Mouse (Mus musculus): ENCODE measurements around the gene Cxcr4. TPM values are rescaled to one million over a fixed set of nuclear protein-coding genes. Genes with fewer than 3 reads are reported as not detected.
A peak's percentile ranks its signal among the peaks of the same experiment; 100 is the strongest.

Cxcr4 gene
- 3.1 TPM in 2 replicates for polyA plus RNA-seq (2015; fragmentation: Nextera tagmentation; extraction: Ambion mirVana)

DNA sequence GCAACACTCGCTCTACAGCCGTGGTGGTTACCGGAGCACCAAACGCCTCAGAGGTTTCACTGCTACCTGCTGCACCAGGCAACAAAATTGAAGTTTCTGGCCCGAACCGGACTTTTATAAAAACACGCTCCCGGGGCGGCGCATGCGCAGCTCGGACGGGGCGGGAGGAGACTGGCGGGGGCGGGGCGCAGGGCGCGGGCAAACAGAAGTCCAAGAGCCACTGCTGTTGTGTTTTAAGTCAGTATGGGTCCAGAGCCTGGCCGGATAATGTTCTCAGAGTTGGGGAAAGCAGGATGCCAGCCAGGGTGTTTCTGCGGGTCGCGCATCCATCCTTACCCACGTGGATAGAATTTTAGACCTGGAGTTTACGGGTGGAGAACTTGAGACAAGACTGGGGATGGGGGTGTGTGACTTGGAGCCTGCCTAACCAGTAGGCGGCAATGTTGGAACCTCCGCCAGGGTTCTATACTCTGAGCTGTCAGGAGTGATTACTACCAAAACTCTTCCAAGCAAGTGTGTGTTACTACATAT lies at the start of gene Cxcr4:
Cxcr4 (minus strand) TSS at position 83 of the 531 bp plus-strand sequence.
- under 1% methylated on average over 27 of the region's 27 CpGs for WGBS
- peaks cover 26% of the 10 kb centered on the region for H3K4me1 ChIP-seq
- peak; percentile 80; the same call in 1 of the 2 replicates for ATAC-seq (ENCODE audit: insufficient number of reproducible peaks, low FRiP score, low TSS enrichment, low read depth)
- peak within 1 kb of the TSS; percentile 50 for H3K4me3 ChIP-seq
- H3K9ac ChIP-seq = peak within 1 kb of the TSS; percentile 20; the same call in 1 of the 2 replicates
- peaks cover 52% of the 10 kb centered on the region for H3K27me3 ChIP-seq
- H3K9me3 ChIP-seq = no peaks in the 10 kb centered on the region
- H3K27ac ChIP-seq = peak within 1 kb of the TSS; percentile 38; the same call in 1 of the 2 replicates
- no peaks in the 10 kb centered on the region for H3K36me3 ChIP-seq
- peak within 1 kb of the TSS; percentile 87 for H3K4me2 ChIP-seq

DNA sequence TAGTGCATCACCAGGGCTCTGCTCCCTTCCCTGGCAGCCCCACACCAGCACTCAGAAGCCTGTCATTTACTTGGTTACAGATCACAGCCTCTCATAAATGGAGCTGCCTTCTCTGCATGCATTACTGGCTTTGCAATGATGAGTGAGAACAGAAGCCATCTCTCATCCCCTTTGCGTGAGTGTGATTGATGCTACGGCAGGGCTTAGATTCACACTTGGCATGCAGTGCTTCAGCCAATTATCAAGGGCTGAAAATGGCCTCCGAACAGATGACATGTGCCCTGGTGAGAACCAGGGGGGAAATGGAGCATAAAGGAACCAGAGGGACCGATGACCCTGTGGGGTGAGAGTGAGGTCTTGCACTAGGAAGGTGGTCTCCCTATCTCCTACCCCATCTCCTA lies 47.6 kb upstream of the Cxcr4 start:
- 25% methylated on average over 4 of the region's 4 CpGs for WGBS
- ATAC-seq (ENCODE audit: insufficient number of reproducible peaks, low FRiP score, low TSS enrichment, low read depth) = no peak
- no peaks in the 10 kb centered on the region for H3K36me3 ChIP-seq

DNA sequence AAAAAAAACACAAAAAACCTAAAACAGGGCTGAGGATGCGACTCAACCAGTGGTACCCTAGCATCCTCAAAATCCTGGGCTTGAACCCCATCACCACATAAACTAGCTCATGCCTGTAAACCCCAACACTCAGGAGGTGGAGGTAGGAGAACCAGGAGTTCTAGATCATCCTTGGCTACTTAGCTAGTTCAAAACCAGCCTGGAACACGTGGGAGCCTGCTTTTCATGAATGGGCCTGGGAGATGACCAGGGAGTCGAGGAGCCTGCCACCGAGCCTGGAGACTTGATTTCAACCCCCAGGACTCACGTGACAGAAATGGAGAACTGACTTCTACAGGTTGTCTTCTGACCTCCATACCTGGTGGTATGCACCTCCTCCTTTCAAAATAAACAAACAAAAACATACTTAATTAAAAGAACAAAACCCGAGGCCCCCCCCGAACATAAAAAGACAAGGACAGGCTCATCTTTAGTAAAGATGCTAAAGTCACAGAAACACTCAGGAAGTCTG lies 45.2 kb upstream of the Cxcr4 start:
- WGBS = 93% methylated on average over 7 of the region's 7 CpGs
- Histone ChIP-seq H3K9me3 (no peaks in the 10 kb centered on the region), H3K36me3 (no peaks in the 10 kb centered on the region), H3K4me3 (no peak overlapping the region), H3K27me3 (no peaks in the 10 kb centered on the region), H3K27ac (no peak overlapping the region), H3K9ac (no peak overlapping the region), H3K4me1 (no peaks in the 10 kb centered on the region), H3K4me2 (no peak overlapping the region)
- no peak for ATAC-seq (ENCODE audit: insufficient number of reproducible peaks, low FRiP score, low TSS enrichment, low read depth)

More for the DNA sequence above, 47.6 kb upstream of the Cxcr4 start:
- H3K4me2 ChIP-seq = no peak overlapping the region
- no peak overlapping the region for H3K27ac ChIP-seq
- H3K9me3 ChIP-seq = no peaks in the 10 kb centered on the region
- no peak overlapping the region for H3K4me3 ChIP-seq
- H3K27me3 ChIP-seq = no peaks in the 10 kb centered on the region
- H3K4me1 ChIP-seq = peaks cover 6% of the 10 kb centered on the region; the same call in 1 of the 2 replicates
- no peak overlapping the region for H3K9ac ChIP-seq

DNA sequence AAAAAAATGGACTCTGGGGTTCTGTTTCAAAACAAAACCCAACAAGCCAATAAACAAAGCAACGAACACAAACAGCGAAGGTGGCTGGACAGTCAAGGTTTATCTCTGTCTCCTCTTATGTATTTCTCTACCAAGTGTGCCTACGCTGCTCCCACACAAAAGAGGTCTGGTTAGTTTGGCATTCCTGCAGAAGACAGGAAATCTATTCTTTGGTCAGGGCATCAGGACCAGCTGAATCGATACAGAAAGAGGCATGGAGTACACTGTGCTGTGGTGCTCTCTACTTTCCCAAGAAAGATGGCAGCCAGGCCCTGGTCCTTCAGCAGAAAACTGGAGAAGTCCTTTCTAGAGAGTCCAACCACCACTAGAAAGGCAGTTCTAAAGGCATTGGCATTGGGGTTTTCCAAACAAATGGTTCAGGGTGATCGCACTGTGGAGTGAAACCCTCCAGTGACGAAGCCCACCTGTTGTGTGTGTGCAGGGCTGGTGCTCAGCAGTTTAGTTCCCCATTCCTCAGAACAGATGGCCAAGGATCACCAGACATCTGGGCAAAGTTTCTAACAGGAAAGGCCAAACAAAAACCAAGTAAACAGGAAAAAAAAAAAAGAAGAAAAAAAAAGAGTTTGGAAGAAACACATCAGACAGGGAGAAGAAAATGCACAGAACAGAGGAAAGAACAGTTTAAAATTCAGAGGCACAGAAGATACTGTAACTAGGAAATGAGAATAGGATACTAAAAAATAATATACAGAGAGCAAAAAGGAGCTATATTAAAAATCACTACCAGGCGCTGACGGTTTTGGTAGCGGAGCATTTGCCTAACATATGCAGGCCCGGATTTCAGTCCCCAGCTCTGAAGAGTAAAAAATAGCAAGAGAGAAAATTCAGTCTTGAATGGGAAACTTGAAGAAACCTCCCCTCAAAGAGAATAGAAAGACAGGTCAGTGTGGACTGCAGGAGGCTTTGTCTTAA lies 44.5 kb upstream of the Cxcr4 start:
- Histone ChIP-seq H3K4me2 (no peak overlapping the region), H3K36me3 (no peaks in the 10 kb centered on the region)

DNA sequence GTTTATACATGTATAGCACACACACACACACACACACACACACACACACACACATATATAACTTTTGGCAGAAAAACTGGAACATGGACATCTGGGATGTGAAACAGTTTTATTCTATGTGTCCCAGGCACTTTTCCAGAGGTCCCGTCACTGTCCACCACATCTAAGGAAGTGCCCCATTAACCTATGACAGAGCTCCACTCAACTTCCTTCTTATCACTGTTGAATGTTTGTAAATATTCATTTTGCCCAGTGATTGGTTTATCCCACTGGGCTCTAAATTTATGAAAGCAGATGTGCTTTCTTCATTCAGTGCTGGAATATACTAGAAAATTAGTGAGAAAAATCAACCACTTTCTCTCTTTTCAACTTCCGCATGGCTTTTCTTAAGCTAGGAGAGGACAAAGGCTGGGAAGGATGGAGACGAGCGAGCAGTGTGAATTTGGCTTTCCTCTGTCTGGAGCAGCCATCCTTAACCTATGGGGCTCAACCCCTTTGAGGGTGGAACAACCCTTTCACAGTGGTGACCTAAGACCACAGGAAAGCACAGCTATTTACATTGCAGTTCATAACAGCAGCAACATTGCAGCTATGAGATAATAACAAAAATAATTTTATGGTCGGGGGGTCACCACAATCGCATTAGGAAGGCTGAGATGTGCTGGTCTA lies 41.8 kb upstream of the Cxcr4 start:
- no peak overlapping the region for H3K4me2 ChIP-seq
- H3K9me3 ChIP-seq = no peaks in the 10 kb centered on the region
- no peaks in the 10 kb centered on the region for H3K4me1 ChIP-seq
- H3K36me3 ChIP-seq = no peaks in the 10 kb centered on the region
- H3K9ac ChIP-seq = no peak overlapping the region
- no peak overlapping the region for H3K4me3 ChIP-seq
- ATAC-seq (ENCODE audit: insufficient number of reproducible peaks, low FRiP score, low TSS enrichment, low read depth) = no peak
- WGBS = 80% methylated on average over 6 of the region's 6 CpGs
- H3K27ac ChIP-seq = no peak overlapping the region
- H3K27me3 ChIP-seq = no peaks in the 10 kb centered on the region

More for the DNA sequence above, 44.5 kb upstream of the Cxcr4 start:
- Histone ChIP-seq H3K27ac (no peak overlapping the region), H3K4me1 (no peaks in the 10 kb centered on the region), H3K4me3 (no peak overlapping the region), H3K9me3 (no peaks in the 10 kb centered on the region), H3K27me3 (no peaks in the 10 kb centered on the region), H3K9ac (no peak overlapping the region)
- no peak for ATAC-seq (ENCODE audit: insufficient number of reproducible peaks, low FRiP score, low TSS enrichment, low read depth)
- WGBS = 78% methylated on average over 10 of the region's 10 CpGs

DNA sequence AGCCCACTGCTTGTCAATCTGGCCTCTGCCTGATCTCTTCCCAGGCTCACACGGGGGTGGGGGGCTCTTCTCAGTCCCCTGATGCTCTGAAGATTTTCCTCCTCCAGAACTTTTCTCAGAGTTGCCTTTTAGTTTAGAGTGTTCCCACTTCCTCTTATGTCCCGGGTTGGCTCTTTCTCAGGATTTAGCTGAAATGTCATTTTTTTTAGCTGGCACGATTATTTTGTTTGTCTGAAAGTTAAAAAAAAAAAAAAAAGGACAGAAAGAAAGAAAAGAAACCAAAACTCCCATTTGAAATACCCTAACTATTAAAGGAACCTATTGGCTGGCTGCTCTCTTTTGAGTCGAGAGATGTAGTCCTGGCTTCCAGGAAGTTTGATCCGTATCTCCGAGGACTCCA lies 40.4 kb upstream of the Cxcr4 start:
- H3K9me3 ChIP-seq = no peaks in the 10 kb centered on the region
- no peaks in the 10 kb centered on the region for H3K27me3 ChIP-seq
- H3K4me1 ChIP-seq = no peaks in the 10 kb centered on the region
- H3K4me2 ChIP-seq = no peak overlapping the region
- no peak overlapping the region for H3K9ac ChIP-seq
- 69% methylated on average over 6 of the region's 6 CpGs for WGBS
- no peak for ATAC-seq (ENCODE audit: insufficient number of reproducible peaks, low FRiP score, low TSS enrichment, low read depth)
- H3K4me3 ChIP-seq = no peak overlapping the region
- H3K36me3 ChIP-seq = no peaks in the 10 kb centered on the region
- H3K27ac ChIP-seq = no peak overlapping the region

DNA sequence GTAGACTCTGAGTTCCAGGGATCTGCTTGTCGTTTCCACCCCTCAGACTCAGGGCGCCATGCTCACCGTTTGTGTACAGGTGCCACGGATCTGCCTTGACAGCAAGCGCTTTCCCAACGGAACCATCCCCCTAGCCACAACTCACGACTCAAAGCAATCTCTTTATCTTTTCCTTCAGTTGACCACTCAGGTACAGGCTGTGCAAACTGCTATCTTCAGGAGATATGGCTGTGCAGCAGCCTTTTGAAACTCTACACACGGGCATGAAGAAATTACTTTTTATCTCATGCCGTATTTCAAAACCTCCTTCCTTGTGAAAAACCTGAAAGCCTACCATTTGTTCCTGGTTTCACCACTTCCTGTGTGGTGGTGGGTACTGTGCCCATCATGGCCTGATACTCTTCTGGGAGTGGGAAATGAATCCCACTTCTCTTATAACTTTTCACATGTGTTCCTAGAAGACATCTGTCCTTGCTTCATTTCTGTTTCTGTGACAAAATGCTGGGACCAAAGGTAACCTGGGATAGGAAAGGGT lies 34.1 kb upstream of the Cxcr4 start:
- WGBS = 80% methylated on average over 9 of the region's 9 CpGs
- ATAC-seq (ENCODE audit: insufficient number of reproducible peaks, low FRiP score, low TSS enrichment, low read depth) = no peak
- H3K9ac ChIP-seq = no peak overlapping the region
- no peak overlapping the region for H3K4me3 ChIP-seq
- H3K9me3 ChIP-seq = no peaks in the 10 kb centered on the region
- no peaks in the 10 kb centered on the region for H3K27me3 ChIP-seq
- peaks cover 10% of the 10 kb centered on the region; the same call in 1 of the 2 replicates for H3K4me1 ChIP-seq
- H3K4me2 ChIP-seq = no peak overlapping the region
- H3K36me3 ChIP-seq = no peaks in the 10 kb centered on the region
- no peak overlapping the region for H3K27ac ChIP-seq

DNA sequence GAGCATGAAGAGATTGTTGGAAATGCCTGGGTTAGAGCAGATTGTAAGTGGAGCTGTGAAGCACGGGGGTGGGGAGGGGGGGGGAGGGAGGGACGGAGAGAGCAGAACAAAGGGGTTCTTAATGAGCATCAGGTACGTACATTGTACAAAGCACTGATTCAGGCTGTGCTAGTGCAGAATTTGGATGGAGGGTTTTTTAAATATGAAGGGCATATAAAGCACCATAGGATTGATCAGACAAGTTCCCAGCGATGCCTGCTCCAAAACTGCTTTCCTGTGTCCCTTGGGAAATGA lies 31.4 kb upstream of the Cxcr4 start:
- no peaks in the 10 kb centered on the region for H3K9me3 ChIP-seq
- H3K4me1 ChIP-seq = peaks cover 10% of the 10 kb centered on the region; the same call in 1 of the 2 replicates
- no peaks in the 10 kb centered on the region for H3K27me3 ChIP-seq
- WGBS = 16% methylated on average over 4 of the region's 4 CpGs
- no peak overlapping the region for H3K9ac ChIP-seq
- no peak for ATAC-seq (ENCODE audit: insufficient number of reproducible peaks, low FRiP score, low TSS enrichment, low read depth)
- H3K27ac ChIP-seq = no peak overlapping the region
- no peaks in the 10 kb centered on the region for H3K36me3 ChIP-seq
- H3K4me3 ChIP-seq = no peak overlapping the region
- no peak overlapping the region for H3K4me2 ChIP-seq

DNA sequence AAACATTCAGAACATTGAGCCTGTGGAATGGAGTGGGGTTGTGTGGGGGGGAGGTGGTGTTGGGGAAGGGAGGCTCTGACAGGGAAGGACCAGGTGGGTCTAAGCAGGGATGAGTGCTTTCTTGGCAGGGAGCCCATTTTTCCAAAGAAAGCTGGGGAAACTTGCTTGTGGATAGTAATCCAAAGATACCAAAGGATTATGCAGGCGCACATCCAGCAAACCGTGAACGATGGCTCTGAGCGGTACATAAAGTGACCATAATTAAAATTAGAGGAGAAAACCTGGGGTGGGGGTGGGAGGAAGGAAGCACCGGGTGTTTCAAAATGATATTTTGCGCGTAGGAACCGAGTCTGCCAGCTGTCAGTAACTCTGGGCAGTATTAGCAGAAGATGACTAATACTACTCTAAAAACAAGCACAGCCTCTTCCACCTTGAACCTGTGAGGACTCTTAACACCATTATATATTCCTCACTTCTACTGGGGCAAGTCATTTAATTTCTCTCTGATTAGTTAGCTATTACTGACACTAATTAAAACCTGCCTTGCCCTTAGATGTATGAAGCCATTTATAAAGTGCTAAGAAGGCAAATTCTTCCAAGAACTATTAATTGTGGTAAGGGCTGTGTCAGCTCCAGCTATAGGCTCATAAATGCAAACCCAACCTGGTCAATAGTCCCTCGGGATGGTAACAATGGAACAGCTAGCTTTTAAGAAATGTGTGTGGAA lies 30.9 kb upstream of the Cxcr4 start:
- Histone ChIP-seq H3K27ac (no peak overlapping the region), H3K4me1 (peaks cover 10% of the 10 kb centered on the region; the same call in 1 of the 2 replicates), H3K9me3 (no peaks in the 10 kb centered on the region), H3K36me3 (no peaks in the 10 kb centered on the region), H3K4me3 (no peak overlapping the region), H3K27me3 (no peaks in the 10 kb centered on the region), H3K9ac (no peak overlapping the region), H3K4me2 (no peak overlapping the region)
- no peak for ATAC-seq (ENCODE audit: insufficient number of reproducible peaks, low FRiP score, low TSS enrichment, low read depth)
- 46% methylated on average over 9 of the region's 9 CpGs for WGBS

DNA sequence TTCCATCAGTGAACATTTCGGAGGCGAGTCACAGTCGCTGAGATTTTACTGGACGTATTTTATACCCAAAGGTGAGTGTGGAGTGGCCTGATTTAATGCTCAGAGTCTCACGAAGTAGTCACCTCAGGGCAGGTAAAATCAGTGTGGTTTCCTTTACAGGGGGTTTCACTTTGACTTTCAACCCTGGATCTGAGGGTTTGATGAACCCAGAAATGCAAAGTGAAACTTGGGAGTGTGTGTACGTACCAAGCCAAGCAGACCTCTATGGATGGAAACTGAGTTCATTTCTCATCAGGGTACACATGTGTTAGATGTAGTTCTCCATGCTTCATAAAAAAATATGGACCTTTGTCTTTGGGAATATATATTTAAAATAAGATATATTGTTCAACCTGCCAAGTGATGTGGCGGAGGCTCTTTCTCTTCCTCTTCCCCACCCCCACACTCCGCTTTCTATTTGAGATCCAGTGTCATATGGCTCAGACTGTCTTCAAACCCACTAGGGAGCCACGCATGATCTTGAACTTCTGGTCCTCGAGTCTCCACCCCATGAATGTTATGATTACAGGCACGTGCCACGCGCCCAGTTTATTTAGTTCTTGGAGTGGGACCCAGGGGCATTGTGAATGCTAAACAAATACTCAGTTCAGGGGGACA lies 25.7 kb upstream of the Cxcr4 start:
- no peak overlapping the region for H3K27ac ChIP-seq
- H3K27me3 ChIP-seq = 0 out of 2 replicates have a peak, but pooled peaks cover 3% of the 10 kb centered on the region
- WGBS = 83% methylated on average over 13 of the region's 13 CpGs
- no peak overlapping the region for H3K4me2 ChIP-seq
- H3K9ac ChIP-seq = no peak overlapping the region
- no peaks in the 10 kb centered on the region for H3K9me3 ChIP-seq
- no peak for ATAC-seq (ENCODE audit: insufficient number of reproducible peaks, low FRiP score, low TSS enrichment, low read depth)
- no peak overlapping the region for H3K4me3 ChIP-seq
- H3K36me3 ChIP-seq = no peaks in the 10 kb centered on the region
- H3K4me1 ChIP-seq = peaks cover 15% of the 10 kb centered on the region

DNA sequence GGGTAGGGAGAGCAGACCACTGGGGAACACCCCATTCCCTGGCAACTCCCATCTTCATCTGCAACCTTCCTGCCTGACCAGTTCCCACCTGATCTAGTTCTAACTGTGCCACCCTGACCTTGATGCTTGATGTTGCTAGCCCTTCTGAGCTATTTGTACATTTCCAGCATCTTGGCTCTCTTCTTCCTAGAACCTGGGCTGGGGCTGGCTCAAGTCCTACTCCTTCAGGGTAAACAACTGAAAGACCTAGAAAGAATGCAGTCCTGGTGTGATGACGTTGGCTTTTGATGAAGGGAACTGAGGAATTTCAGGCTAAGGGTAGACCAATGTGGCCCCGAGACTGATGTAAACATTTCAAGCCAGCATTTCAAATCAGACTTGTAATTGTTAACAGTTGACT lies 24.5 kb upstream of the Cxcr4 start:
- H3K4me2 ChIP-seq = no peak overlapping the region
- H3K4me3 ChIP-seq = no peak overlapping the region
- H3K36me3 ChIP-seq = no peaks in the 10 kb centered on the region
- H3K9me3 ChIP-seq = no peaks in the 10 kb centered on the region
- peaks cover 12% of the 10 kb centered on the region for H3K4me1 ChIP-seq
- H3K27ac ChIP-seq = no peak overlapping the region
- H3K9ac ChIP-seq = no peak overlapping the region
- no peak for ATAC-seq (ENCODE audit: insufficient number of reproducible peaks, low FRiP score, low TSS enrichment, low read depth)
- 42% methylated on average over 2 of the region's 2 CpGs for WGBS
- H3K27me3 ChIP-seq = 0 out of 2 replicates have a peak, but pooled peaks cover 3% of the 10 kb centered on the region

All from limb, embryonic 15.5 days (tissue).